Mouse (Mus musculus) heart, postnatal 0 days (tissue): Measurements from ENCODE around the gene Srgap1. TPM values are rescaled to one million over a fixed set of nuclear protein-coding genes. Genes with fewer than 3 reads are reported as not detected.

Experiments used
- ATAC-seq: fragments of 200-750 bp; cut with Nextera tagmentation; 2 replicates; pipeline ENCODE4 v1.8.0; 2017; ENCODE audit warnings: low read depth, moderate number of reproducible peaks, moderate library complexity; ENCODE audit not compliant: insufficient read depth
- DNase-seq: peaks from one replicate; pipeline ENCODE4 v3.0.0-alpha.2; 2016; ENCODE audit warnings: low spot score
- H3K27ac ChIP-seq: fragments of 300-500 bp; sonication (generic); 2 replicates; pipeline ENCODE4 v1.5.1; 2014; ENCODE audit warnings: low read depth, mild to moderate bottlenecking
- H3K27me3 ChIP-seq: fragments of 300-500 bp; sonication (generic); 2 replicates; pipeline ENCODE4 v1.6.1; 2014; ENCODE audit warnings: low read length, mixed read lengths; ENCODE audit not compliant: control insufficient read depth, insufficient read depth
- H3K36me3 ChIP-seq: fragments of 300-500 bp; sonication (generic); replicated peaks from 2 replicates; pipeline ENCODE4 v1.6.1; 2014; ENCODE audit warnings: low read length, mixed read lengths; ENCODE audit not compliant: control insufficient read depth, insufficient read depth
- H3K4me1 ChIP-seq: fragments of 300-500 bp; sonication (generic); 2 replicates; pipeline ENCODE4 v1.6.1; 2014; ENCODE audit warnings: antibody characterized with exemption; ENCODE audit not compliant: control insufficient read depth, insufficient read depth
- H3K4me2 ChIP-seq: fragments of 300-500 bp; sonication (generic); 2 replicates; pipeline ENCODE4 v1.6.1; 2014; ENCODE audit warnings: low read depth, mild to moderate bottlenecking, low read length, moderate library complexity
- H3K4me3 ChIP-seq: fragments of 300-500 bp; sonication (generic); 2 replicates; pipeline ENCODE4 v1.5.1; 2014; ENCODE audit warnings: low read depth, low read length
- H3K9ac ChIP-seq: fragments of 300-500 bp; sonication (generic); replicated peaks from 2 replicates; pipeline ENCODE4 v1.6.1; 2014; ENCODE audit warnings: low read depth, low read length, mixed read lengths
- H3K9me3 ChIP-seq: fragments of 300-500 bp; sonication (generic); replicated peaks from 2 replicates; pipeline ENCODE4 v1.6.1; 2016; ENCODE audit warnings: low read length; ENCODE audit not compliant: control insufficient read depth
- CTCF ChIP-seq: IDR thresholded peaks from 2 replicates; pipeline ENCODE4 v1.5.1; 2016; ENCODE audit warnings: antibody characterized with exemption, control low read depth, low read depth
- EP300 ChIP-seq: IDR thresholded peaks from 2 replicates; pipeline ENCODE4 v1.6.1; 2016; ENCODE audit warnings: antibody characterized with exemption, low read depth
- WGBS: fragments of 180-500 bp; shearing (Covaris S2); extraction: QIAGEN DNeasy Blood & Tissue Kit; methylation state at CpG from one replicate; pipeline ENCODE4 v1.1.7; 2014; 5-methylcytosine and 5-hydroxymethylcytosine counted together
- polyA plus RNA-seq: library from polyadenylated mRNA; unstranded; fragments of >200 nt; fragmentation: Nextera tagmentation; extraction: Ambion mirVana; gene quantifications from 2 replicates; pipeline ENCODE4 v1.2.1, GENCODE M21; 2015
- total RNA-seq: library from RNA; depleted of rRNA; stranded (reverse); fragments of >200 nt; gene quantifications from 2 replicates; pipeline ENCODE4 v1.2.3, GENCODE M21; 2014; ENCODE audit warnings: low replicate concordance

The Srgap1 gene
- total and polyA plus RNA-seq, 2 experiments from 2014 or later, result 3.4 to 5.0 TPM

GRCm38 (mm10) chr10:121853385-121853808 lies 193.7 kb downstream of the Srgap1 start:
- ATAC-seq (no peak), DNase-seq (no peak)
- WGBS, result 50% methylated on average over 14 of the region's 14 CpGs
- 0 out of 2 replicates have a peak, but pooled peaks cover 6% of the 10 kb centered on the region for H3K36me3 ChIP-seq
- no peak overlapping the region for H3K4me2 ChIP-seq
- H3K27me3 ChIP-seq, result no peaks in the 10 kb centered on the region
- H3K9ac ChIP-seq, result no peak overlapping the region
- no peaks in the 10 kb centered on the region for H3K9me3 ChIP-seq
- H3K4me3 ChIP-seq, result no peak overlapping the region
- no peak overlapping the region for H3K27ac ChIP-seq
- TF ChIP-seq EP300, result no peak
- no peak for TF ChIP-seq CTCF
- H3K4me1 ChIP-seq, result 0 out of 2 replicates have a peak, but pooled peaks cover 10% of the 10 kb centered on the region

GRCm38 (mm10) chr10:121849496-121849895 lies 197.6 kb downstream of the Srgap1 start:
- Histone ChIP-seq H3K4me2 (no peak overlapping the region), H3K9ac (no peak overlapping the region), H3K36me3 (no peaks in the 10 kb centered on the region), H3K4me3 (no peak overlapping the region), H3K27ac (no peak overlapping the region), H3K4me1 (0 out of 2 replicates have a peak, but pooled peaks cover 8% of the 10 kb centered on the region), H3K27me3 (no peaks in the 10 kb centered on the region), H3K9me3 (no peaks in the 10 kb centered on the region)
- TF ChIP-seq CTCF (no peak), EP300 (no peak)
- no peak for ATAC-seq
- no peak for DNase-seq
- WGBS, result 50% methylated on average over 2 of the region's 2 CpGs

GRCm38 (mm10) chr10:121845677-121846076 lies 201.4 kb downstream of the Srgap1 start:
- no peaks in the 10 kb centered on the region for H3K9me3 ChIP-seq
- H3K27me3 ChIP-seq, result no peaks in the 10 kb centered on the region
- DNase-seq, result no peak
- H3K9ac ChIP-seq, result no peak overlapping the region
- no peak overlapping the region for H3K27ac ChIP-seq
- no peak for ATAC-seq
- no peak overlapping the region for H3K4me2 ChIP-seq
- TF ChIP-seq EP300 (no peak), CTCF (no peak)
- no peak overlapping the region for H3K4me3 ChIP-seq
- WGBS, result 75% methylated on average over 7 of the region's 7 CpGs
- no peaks in the 10 kb centered on the region for H3K36me3 ChIP-seq
- H3K4me1 ChIP-seq, result peaks cover 5% of the 10 kb centered on the region; the same call in 1 of the 2 replicates

- Histone ChIP-seq H3K9me3 (no peaks in the 10 kb centered on the region), H3K9ac (peak overlapping the region; percentile 39; the same call in 1 of the 2 replicates), H3K4me2 (peak overlapping the region; percentile 61), H3K27me3 (no peaks in the 10 kb centered on the region), H3K36me3 (peaks cover 11% of the 10 kb centered on the region; the same call in 1 of the 2 replicates), H3K4me1 (0 out of 2 replicates have a peak, but pooled peaks cover 4% of the 10 kb centered on the region), H3K27ac (peak overlapping the region; percentile 91), H3K4me3 (peak overlapping the region; percentile 44)
- TF ChIP-seq CTCF (no peak), EP300 (no peak)
- ATAC-seq (peak; percentile 78), DNase-seq (peak; percentile 74)
- WGBS, result 32% methylated on average over 16 of the region's 16 CpGs
Observed at GRCm38 (mm10) chr10:121837166-121837898, 209.8 kb downstream of the Srgap1 start.

- WGBS, result 19% methylated on average over 18 of the region's 18 CpGs
- Histone ChIP-seq H3K9me3 (no peaks in the 10 kb centered on the region), H3K27me3 (no peaks in the 10 kb centered on the region), H3K36me3 (peaks cover 11% of the 10 kb centered on the region; the same call in 1 of the 2 replicates), H3K27ac (peak overlapping the region; percentile 91), H3K4me2 (peak overlapping the region; percentile 61), H3K9ac (peak overlapping the region; percentile 39; the same call in 1 of the 2 replicates), H3K4me1 (0 out of 2 replicates have a peak, but pooled peaks cover 4% of the 10 kb centered on the region), H3K4me3 (peak overlapping the region; percentile 44)
- ATAC-seq (peak; percentile 71), DNase-seq (peak; percentile 89)
- TF ChIP-seq CTCF, result no peak
- TF ChIP-seq EP300, result no peak; the same call in 1 of the 2 replicates
Observed at GRCm38 (mm10) chr10:121836507-121837165, 210.5 kb downstream of the Srgap1 start.
